Comparison of ENCODE assay signal across 8 mouse cellular contexts in the genomic region with DNA sequence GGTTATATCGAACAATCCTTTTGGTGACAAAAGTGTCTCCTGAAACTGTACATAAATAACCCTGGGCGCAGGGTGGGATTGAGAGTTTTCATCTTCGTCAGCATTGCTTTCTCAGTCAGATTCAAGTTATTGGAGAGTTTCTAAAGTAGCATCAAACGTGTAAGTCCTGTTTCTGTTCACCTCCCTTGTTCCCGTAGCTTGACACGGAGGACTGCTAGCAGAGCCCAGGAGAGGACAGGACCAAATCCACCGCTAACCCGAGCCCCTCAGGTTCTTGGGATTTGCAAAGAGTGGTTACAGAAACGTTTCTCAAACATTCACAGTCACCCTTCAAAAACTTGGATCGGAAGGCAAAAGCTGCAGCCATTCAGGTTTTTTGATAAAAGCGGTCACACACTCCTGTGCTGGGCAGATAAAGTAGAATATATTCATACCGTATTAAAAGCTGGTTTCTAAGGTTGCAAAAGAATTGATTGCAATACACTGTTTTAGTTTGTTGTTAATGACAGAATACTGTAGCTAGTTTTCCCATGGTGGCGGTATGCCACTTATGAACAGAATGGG. TPM values are rescaled to one million over a fixed set of nuclear protein-coding genes. Genes with fewer than 3 reads are reported as not detected.
DNase-seq lines count a peak whose midpoint lies in the region; ATAC-seq and TF ChIP-seq lines count a peak whose summit lies in the region.

No protein-coding gene starts in this region.

- H3K4me3 ChIP-seq in heart, adult 2 months, result peak overlapping the region; percentile 85
- peak overlapping the region; percentile 86 for H3K4me3 ChIP-seq in ES-Bruce4 (ENCODE audit: low read depth, low read length)
- peak overlapping the region; percentile 99 for H3K4me3 ChIP-seq in forebrain, embryonic 14.5 days (ENCODE audit: low read depth, low read length)
- peak overlapping the region; percentile 94 for H3K4me3 ChIP-seq in liver, embryonic 16.5 days (ENCODE audit: low read depth, low read length)

- no peak for TF ChIP-seq POLR2A in heart, adult 2 months (IDR thresholded peaks at IDR 0.05; ENCODE audit: insufficient read depth, low read depth, low read length)
- TF ChIP-seq POLR2A in ES-Bruce4 (IDR thresholded peaks at IDR 0.05; ENCODE audit: insufficient read depth, low read length), result no peak

- peaks cover 11% of the 10 kb centered on the region for H3K36me3 ChIP-seq in heart, adult 2 months (ENCODE audit: control insufficient read depth, insufficient read depth, low read length)
- H3K36me3 ChIP-seq in ES-Bruce4 (ENCODE audit: control insufficient read depth, insufficient read depth, low read length, poor library complexity, severe bottlenecking), result 0 out of 2 replicates have a peak, but pooled peaks cover 2% of the 10 kb centered on the region
- 0 out of 2 replicates have a peak, but pooled peaks cover 5% of the 10 kb centered on the region for H3K36me3 ChIP-seq in forebrain, embryonic 14.5 days (ENCODE audit: control insufficient read depth, insufficient read depth, low read length)
- H3K36me3 ChIP-seq in liver, embryonic 16.5 days (ENCODE audit: control insufficient read depth, insufficient read depth), result peaks cover 7% of the 10 kb centered on the region

- no peak for DNase-seq in heart, adult 2 months
- DNase-seq in heart, adult 18-20 months, result no peak
- DNase-seq in forebrain, embryonic 14.5 days (ENCODE audit: low spot score), result no peak
- DNase-seq in gastrocnemius, postnatal 25 days, result no peak
- no peak for DNase-seq in layer of hippocampus, adult 8-10 months (ENCODE audit: low spot score in 2 of 2)
- DNase-seq in adrenal gland, adult 8-10 months, result no peak

- H3K4me1 ChIP-seq in heart, adult 2 months (ENCODE audit: control insufficient read depth, insufficient read depth, low read length), result peaks cover 1% of the 10 kb centered on the region; the same call in 1 of the 2 replicates
- H3K4me1 ChIP-seq in ES-Bruce4 (ENCODE audit: control insufficient read depth, insufficient read depth, low read length), result peaks cover 1% of the 10 kb centered on the region
- peaks cover 11% of the 10 kb centered on the region for H3K4me1 ChIP-seq in forebrain, embryonic 14.5 days (ENCODE audit: control insufficient read depth, insufficient read depth, low read length)
- H3K4me1 ChIP-seq in liver, embryonic 16.5 days (ENCODE audit: control insufficient read depth, low read depth, low read length), result peaks cover 15% of the 10 kb centered on the region

- H3K27ac ChIP-seq in heart, adult 2 months, result peak overlapping the region; percentile 93
- H3K27ac ChIP-seq in ES-Bruce4 (ENCODE audit: insufficient read depth, low read length), result no peak overlapping the region
- no peak overlapping the region for H3K27ac ChIP-seq in forebrain, embryonic 14.5 days (ENCODE audit: low read depth, low read length)
- H3K27ac ChIP-seq in liver, embryonic 16.5 days (ENCODE audit: low read length), result peak overlapping the region; percentile 90

- peak overlapping the region; percentile 83 for H3K4me2 ChIP-seq in forebrain, embryonic 14.5 days (ENCODE audit: low read length)
- H3K4me2 ChIP-seq in liver, embryonic 16.5 days (ENCODE audit: low read depth, low read length), result peak overlapping the region; percentile 78

- H3K27me3 ChIP-seq in heart, adult 2 months (ENCODE audit: control insufficient read depth, insufficient read depth, low read length), result no peaks in the 10 kb centered on the region
- H3K27me3 ChIP-seq in ES-Bruce4 (ENCODE audit: control insufficient read depth, insufficient read depth, low read length, poor library complexity, severe bottlenecking), result no peaks in the 10 kb centered on the region
- H3K27me3 ChIP-seq in forebrain, embryonic 14.5 days (replicated peaks; ENCODE audit: control insufficient read depth, insufficient read depth, low read length), result no peaks in the 10 kb centered on the region
- no peaks in the 10 kb centered on the region for H3K27me3 ChIP-seq in liver, embryonic 16.5 days (ENCODE audit: control insufficient read depth, insufficient read depth, low read depth, low read length)

- peaks cover 7% of the 10 kb centered on the region for H3K79me2 ChIP-seq in heart, adult 2 months (replicated peaks; ENCODE audit: control insufficient read depth, insufficient read depth, low read length)

- intact Hi-C loops in heart, adult 2 months (cut with DNase I), result loop anchor here (2.0 kb wide), 1 partner anchor 47 kb away; a partner anchor contains a TSS

- 18% methylated on average over 13 of the region's 13 CpGs for WGBS in heart, adult 2 months
- 35% methylated on average over 13 of the region's 13 CpGs for WGBS in forebrain, embryonic 14.5 days
- 10% methylated on average over 13 of the region's 13 CpGs for WGBS in liver, embryonic 16.5 days (ENCODE audit: insufficient replicate concordance)

- no peak for ATAC-seq in forebrain, embryonic 14.5 days
- peak; percentile 11; the same call in 1 of the 2 replicates for ATAC-seq in liver, embryonic 16.5 days (ENCODE audit: low read depth)

- H3K9me3 ChIP-seq in ES-Bruce4 (replicated peaks; ENCODE audit: control insufficient read depth, insufficient read depth, low read length, poor library complexity, severe bottlenecking), result no peaks in the 10 kb centered on the region
- no peaks in the 10 kb centered on the region for H3K9me3 ChIP-seq in forebrain, embryonic 14.5 days (replicated peaks; ENCODE audit: control insufficient read depth, low read length)
- no peaks in the 10 kb centered on the region for H3K9me3 ChIP-seq in liver, embryonic 16.5 days (replicated peaks; ENCODE audit: control insufficient read depth, low read length)

- TF ChIP-seq CTCF in heart, adult 2 months (IDR thresholded peaks at IDR 0.05), result no peak
- TF ChIP-seq CTCF in ES-Bruce4 (IDR thresholded peaks at IDR 0.05; ENCODE audit: low read depth, low read length), result no peak

- no peak for TF ChIP-seq EP300 in heart, adult 2 months (IDR thresholded peaks at IDR 0.05; ENCODE audit: insufficient read depth, low read depth, low read length)
- no peak for TF ChIP-seq EP300 in ES-Bruce4 (IDR thresholded peaks at IDR 0.05; ENCODE audit: insufficient read depth, low read depth, low read length)

- peak overlapping the region; percentile 95 for H3K9ac ChIP-seq in heart, adult 2 months (ENCODE audit: low read depth, low read length)
- H3K9ac ChIP-seq in ES-Bruce4 (ENCODE audit: low read depth, poor library complexity, severe bottlenecking), result peak overlapping the region; percentile 94
- H3K9ac ChIP-seq in forebrain, embryonic 14.5 days (ENCODE audit: low read length), result peak overlapping the region; percentile 94
- H3K9ac ChIP-seq in liver, embryonic 16.5 days (ENCODE audit: low read depth, low read length), result peak overlapping the region; percentile 93

RNA-seq across cellular contexts. Expression of a gene that starts 1.0 kb away (rescaled TPM):
- 100 to 1,000 TPM; 156 to 171 TPM for total RNA-seq in heart, adult 2 months (2021)
- polyA plus RNA-seq in heart, adult 2 months (2012; rRNA removed), result 36.2 and 97.0 TPM in 2 replicates
- total RNA-seq in heart, adult 18-20 months (2021), result 100 to 1,000 TPM; 161 to 174 TPM
- 96.7 and 124 TPM in 2 replicates for polyA plus RNA-seq in ES-Bruce4 (2011; ENCODE audit: insufficient read depth, insufficient read length, low read depth, missing spikeins)
- 160 and 166 TPM in 2 replicates for polyA plus RNA-seq in forebrain, embryonic 14.5 days (2014; fragmentation: Nextera tagmentation; extraction: Ambion mirVana)
- polyA plus RNA-seq in liver, embryonic 16.5 days (2015; fragmentation: Nextera tagmentation; extraction: Ambion mirVana), result 52.7 and 56.9 TPM in 2 replicates
- 100 to 1,000 TPM in 1 of 2 experiments, 10 to 100 TPM in 1; 99.0 to 104 TPM for total RNA-seq in gastrocnemius, postnatal 25 days (2021)
- 100 to 1,000 TPM; 167 to 222 (median 194) TPM for total RNA-seq in layer of hippocampus, adult 8-10 months (2022)
- 100 to 1,000 TPM; 115 to 151 (median 134) TPM for total RNA-seq in adrenal gland, adult 8-10 months (2022)

RNA-seq across cellular contexts. Expression of a gene that starts 47.4 kb away (rescaled TPM):
- 10 to 100 TPM; 55.9 to 59.3 TPM for total RNA-seq in heart, adult 2 months (2021)
- polyA plus RNA-seq in heart, adult 2 months (2012; rRNA removed), result 54.9 and 88.1 TPM in 2 replicates
- 10 to 100 TPM; 58.0 to 62.0 TPM for total RNA-seq in heart, adult 18-20 months (2021)
- 73.0 and 76.5 TPM in 2 replicates for polyA plus RNA-seq in ES-Bruce4 (2011; ENCODE audit: insufficient read depth, insufficient read length, low read depth, missing spikeins)
- 83.2 and 86.7 TPM in 2 replicates for polyA plus RNA-seq in forebrain, embryonic 14.5 days (2014; fragmentation: Nextera tagmentation; extraction: Ambion mirVana)
- polyA plus RNA-seq in liver, embryonic 16.5 days (2015; fragmentation: Nextera tagmentation; extraction: Ambion mirVana), result 70.7 and 80.2 TPM in 2 replicates
- 10 to 100 TPM; 23.0 to 30.3 TPM for total RNA-seq in gastrocnemius, postnatal 25 days (2021)
- total RNA-seq in layer of hippocampus, adult 8-10 months (2022), result 100 to 1,000 TPM in 1 of 4 experiments, 10 to 100 TPM in 3; 71.7 to 101 (median 88.0) TPM
- total RNA-seq in adrenal gland, adult 8-10 months (2022), result 100 to 1,000 TPM in 2 of 4 experiments, 10 to 100 TPM in 2; 90.4 to 172 (median 116) TPM

Comparison
In these comparisons a context has a peak if more than half of its experiments do, and no peak if none do; other contexts are left out.
1. H3K27ac ChIP-seq: peak in heart, adult 2 months (single experiment) and liver, embryonic 16.5 days (single experiment); none in ES-Bruce4 (single experiment) and forebrain, embryonic 14.5 days (single experiment).
2. Peak in every context shown above with its lines, with median percentiles within 50 percentile points of each other: H3K4me3 ChIP-seq and H3K9ac ChIP-seq.